Mouse (Mus musculus) ES-Bruce4 (cell line): ENCODE measurements around the gene Gsk3b.

ENCODE experiments used
- CTCF ChIP-seq: IDR thresholded peaks from one replicate; pipeline ENCODE4 v1.8.1; 2011; ENCODE audit warnings: low read depth, low read length
- EP300 ChIP-seq: IDR thresholded peaks from 2 replicates; pipeline ENCODE4 v1.6.1; 2011; ENCODE audit warnings: low read depth, low read length; ENCODE audit not compliant: insufficient read depth
- POLR2A ChIP-seq: IDR thresholded peaks from one replicate; pipeline ENCODE4 v1.8.1; 2011; ENCODE audit warnings: low read length; ENCODE audit not compliant: insufficient read depth

DNA sequence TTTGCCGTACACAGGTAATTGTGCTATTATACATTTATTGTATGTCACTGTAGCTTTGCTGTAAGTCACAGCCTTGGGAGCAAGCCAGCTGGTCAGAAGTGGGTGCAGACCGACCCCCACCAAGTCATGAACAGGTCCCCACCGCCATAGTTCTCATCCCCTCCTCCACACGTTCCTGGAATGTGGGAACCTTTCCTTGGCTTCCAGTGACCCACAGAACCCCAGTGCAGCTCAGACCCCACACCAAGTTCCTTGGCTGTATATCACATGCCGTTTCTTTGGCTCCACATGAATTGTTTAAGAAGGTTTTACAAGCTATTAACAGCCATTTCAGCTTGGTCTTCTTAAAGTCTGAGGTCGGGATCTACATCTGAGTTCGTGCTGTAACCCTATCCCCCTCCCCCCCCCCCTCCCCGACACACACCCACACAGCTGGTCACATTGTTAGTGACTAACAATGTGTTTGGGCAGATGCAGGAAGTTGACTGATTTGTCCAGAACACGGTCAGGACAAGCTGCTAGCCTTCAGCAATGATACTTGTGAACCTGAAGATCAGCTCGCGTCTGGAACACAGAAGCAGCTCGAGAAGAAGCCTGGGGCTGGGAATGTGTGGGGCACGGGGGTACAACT lies 159.6 kb downstream of the Gsk3b start:
- TF ChIP-seq EP300, result no peak
- no peak for TF ChIP-seq CTCF
- TF ChIP-seq POLR2A, result no peak
